Mouse (Mus musculus) gastrocnemius, adult 18-20 months (tissue): Measurements from ENCODE around the gene Slc23a3. TPM values are rescaled to one million over a fixed set of nuclear protein-coding genes. Genes with fewer than 3 reads are reported as not detected.

Experiments
- DNase-seq: peaks from one replicate; pipeline ENCODE4 v3.0.0; 2021; ENCODE audit warnings: low spot score
- total RNA-seq, 2 experiments: library from RNA; stranded (reverse); gene quantifications; 2 replicates each; pipeline ENCODE4 v1.2.3; 2021

Slc23a3 gene
- total RNA-seq, 2 experiments from 2014 or later, result 0.14 TPM

GRCm38 (mm10) chr1:75140601-75141190, 7.0 kb upstream of the Slc23a3 start:
- no peak for DNase-seq

GRCm38 (mm10) chr1:75138448-75138847, 4.8 kb upstream of the Slc23a3 start:
- DNase-seq, result no peak

- DNase-seq, result no peak
These were observed 3.0 kb upstream of the Slc23a3 start for GRCm38 (mm10) chr1:75136730-75137129.

GRCm38 (mm10) chr1:75136293-75136692, 2.6 kb upstream of the Slc23a3 start:
- DNase-seq, result no peak

GRCm38 (mm10) chr1:75128641-75129040, 5.0 kb downstream of the Slc23a3 start:
- no peak for DNase-seq

GRCm38 (mm10) chr1:75125418-75125817, 8.3 kb downstream of the Slc23a3 start:
- DNase-seq, result no peak

GRCm38 (mm10) chr1:75124346-75125321, 9.1 kb downstream of the Slc23a3 start, which contains the start of gene Nhej1:
Gene Nhej1, minus strand, starts transcription at chr1:75125200.
- DNase-seq, result peak; percentile 95

GRCm38 (mm10) chr1:75122211-75122610, 11.5 kb downstream of the Slc23a3 start:
- no peak for DNase-seq

Other genes with a start within 250 kb of the Slc23a3 start
- gene Fev, start 248.5 kb downstream of the Slc23a3 start, total RNA-seq, result not detected
- gene Cryba2, start 240.7 kb downstream of the Slc23a3 start, total RNA-seq, result not detected
- gene Cfap65, start 198.3 kb downstream of the Slc23a3 start, total RNA-seq, result not detected
- under 1 TPM; 0.16 to 0.26 TPM for gene Ihh, start 182.2 kb downstream of the Slc23a3 start, total RNA-seq
- gene Nhej1, start 8.7 kb downstream of the Slc23a3 start, total RNA-seq, result 1 to 10 TPM; 4.9 to 5.3 TPM
- 10 to 100 TPM; 15.7 to 16.4 TPM for gene Cnppd1, start 8.8 kb upstream of the Slc23a3 start, total RNA-seq
- gene Retreg2, start 8.9 kb upstream of the Slc23a3 start, total RNA-seq, result 10 to 100 TPM in 1 of 2 experiments, 1 to 10 TPM in 1; 8.8 to 10.0 TPM
- gene Zfand2b, start 34.8 kb upstream of the Slc23a3 start, total RNA-seq, result 10 to 100 TPM; 13.7 to 16.2 TPM
- gene Abcb6, start 46.5 kb upstream of the Slc23a3 start, total RNA-seq, result 10 to 100 TPM; 15.4 to 17.6 TPM
- 1 to 10 TPM; 3.6 to 3.7 TPM for gene Ankzf1, start 58.3 kb upstream of the Slc23a3 start, total RNA-seq
- gene Atg9a, start 58.3 kb upstream of the Slc23a3 start, total RNA-seq, result 100 to 1,000 TPM in 1 of 2 experiments, 10 to 100 TPM in 1; 90.4 to 115 TPM
- gene Glb1l, start 76.9 kb upstream of the Slc23a3 start, total RNA-seq, result 1 to 10 TPM in 1 of 2 experiments, under 1 TPM in 1; 0.88 to 1.5 TPM
- gene Stk16, start 76.9 kb upstream of the Slc23a3 start, total RNA-seq, result 10 to 100 TPM; 18.7 to 23.3 TPM
- 1,000 to 10,000 TPM; 1,120 to 1,226 TPM for gene Tuba4a, start 86.0 kb upstream of the Slc23a3 start, total RNA-seq
- not detected for gene A630095N17Rik, start 98.2 kb upstream of the Slc23a3 start, total RNA-seq
- 10 to 100 TPM; 74.2 to 86.4 TPM for gene Dnajb2, start 102.5 kb upstream of the Slc23a3 start, total RNA-seq
- not detected for gene Ptprn, start 130.6 kb upstream of the Slc23a3 start, total RNA-seq
- not detected for gene Resp18, start 144.5 kb upstream of the Slc23a3 start, total RNA-seq
- gene Dnpep, start 184.1 kb upstream of the Slc23a3 start, total RNA-seq, result 10 to 100 TPM; 42.4 to 47.6 TPM
- gene Des, start 226.4 kb upstream of the Slc23a3 start, total RNA-seq, result 1,000 to 10,000 TPM; 2,427 to 2,600 TPM
- 100 to 1,000 TPM; 255 to 257 TPM for gene Speg, start 241.4 kb upstream of the Slc23a3 start, total RNA-seq